Mouse (Mus musculus): Measurements from ENCODE around the gene Mad1l1.

GRCm38 (mm10) chr5:140154166-140154565, 167.2 kb downstream of the Mad1l1 start:
- no peak for TF ChIP-seq POLR2A (IDR thresholded peaks at IDR 0.05; ENCODE audit: control insufficient read depth in 1 of 2, insufficient read depth in 1 of 2, low read depth in 1 of 2, low read length in 2 of 2, poor library complexity in 1 of 2)
- no peak for TF ChIP-seq CTCF (IDR thresholded peaks at IDR 0.05 in 2 of 3, conservative IDR thresholded peaks at IDR 0.05 in 1 of 3; ENCODE audit: control insufficient read depth in 1 of 3, insufficient read depth in 1 of 3, low read depth in 2 of 3, low read length in 3 of 3, poor library complexity in 1 of 3, severe bottlenecking in 1 of 3)
- TF ChIP-seq TAL1 (IDR thresholded peaks at IDR 0.05; ENCODE audit: low read length) = peak; percentile 18; the same call in 1 of the 2 replicates
- peak; percentile 59 for TF ChIP-seq GATA1 (IDR thresholded peaks at IDR 0.05; ENCODE audit: low read depth, low read length)
- TF ChIP-seq E2F4 (IDR thresholded peaks at IDR 0.05; ENCODE audit: borderline replicate concordance, low read depth, low read length) = no peak
- TF ChIP-seq ZC3H11A (IDR thresholded peaks at IDR 0.05; ENCODE audit: low read depth, low read length) = no peak
- TF ChIP-seq RCOR1 (IDR thresholded peaks at IDR 0.05; ENCODE audit: low read depth, low read length) = peak; percentile 30; the same call in 1 of the 2 replicates
- no peak for TF ChIP-seq USF2 (IDR thresholded peaks at IDR 0.05; ENCODE audit: borderline replicate concordance in 1 of 2, insufficient read depth in 1 of 2, low read depth in 1 of 2, low read length in 2 of 2)
- TF ChIP-seq MYC (IDR thresholded peaks at IDR 0.05; ENCODE audit: low read depth, low read length) = no peak
- TF ChIP-seq POLR2AphosphoS2 (IDR thresholded peaks at IDR 0.05; ENCODE audit: low read length) = no peak
- TF ChIP-seq UBTF (IDR thresholded peaks at IDR 0.05; ENCODE audit: borderline replicate concordance, insufficient read depth, low read depth, low read length) = no peak
- no peak for TF ChIP-seq MAFK (IDR thresholded peaks at IDR 0.05; ENCODE audit: borderline replicate concordance, low read depth, low read length)

All from MEL (cell line).